Mouse (Mus musculus) adrenal gland, adult 2 months (tissue): ENCODE data around the gene Foxred1. TPM values are rescaled to one million over a fixed set of nuclear protein-coding genes. Genes with fewer than 3 reads are reported as not detected.

ENCODE experiments used
- DNase-seq: peaks from one replicate; pipeline ENCODE4 v3.0.0; 2021
- long read RNA-seq: library from polyadenylated mRNA; stranded (forward); transcript quantifications from one replicate; pipeline ENCODE4 v2.0.0, GENCODE M21; 2021
- polyA plus RNA-seq: library from polyadenylated mRNA; depleted of rRNA; stranded (reverse); fragments of >200 nt; gene quantifications from 2 replicates; pipeline ENCODE4 v1.2.3, GENCODE M21; 2012; rRNA removed
- total RNA-seq, 2 experiments: library from RNA; stranded (reverse); gene quantifications; 2 replicates each; pipeline ENCODE4 v1.2.3; 2021

The Foxred1 gene
- total RNA-seq (10 to 100 TPM; 40.6 to 53.7 TPM), polyA plus RNA-seq (14.4 and 16.8 TPM in 2 replicates)
- long read RNA-seq, transcript Foxred1-202 (11 exons, 2,289 nt), result major isoform, 46 of 62 reads
- long read RNA-seq, partial matches to known transcripts, result 3 of 62 reads
- long read RNA-seq, other reads (novel, unspliced or antisense), result 11 of 62 reads

GRCm38 (mm10) chr9:35210542-35211474 is at the start of gene Foxred1:
Gene Foxred1 (minus strand): TSS chr9:35211055.
- DNase-seq, result peak; percentile 99

- DNase-seq, result no peak
Observed at GRCm38 (mm10) chr9:35257365-35257764, 46.5 kb upstream of the Foxred1 start.

- DNase-seq, result no peak
Observed at GRCm38 (mm10) chr9:35249476-35249875, 38.6 kb upstream of the Foxred1 start.

DNA sequence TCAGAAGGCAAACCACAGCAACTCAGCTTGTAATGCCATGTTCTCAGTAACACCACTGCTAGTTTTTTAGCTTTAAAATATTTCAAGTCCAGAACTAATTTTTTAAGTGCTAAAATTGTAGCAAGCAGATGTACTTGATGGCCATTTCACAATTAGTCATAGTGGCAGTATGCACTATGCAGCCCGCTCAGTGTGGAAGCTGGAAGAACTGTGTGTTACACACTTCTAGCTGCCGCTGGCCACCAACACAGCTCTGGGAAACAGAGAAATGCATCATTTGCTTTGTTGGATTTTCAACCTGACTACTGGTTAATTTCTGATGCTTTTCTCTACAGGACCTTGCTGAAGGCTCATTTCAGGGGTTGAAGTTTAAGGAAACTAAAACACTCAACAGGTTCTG is 36.5 kb upstream of the Foxred1 start:
- no peak for DNase-seq

DNA sequence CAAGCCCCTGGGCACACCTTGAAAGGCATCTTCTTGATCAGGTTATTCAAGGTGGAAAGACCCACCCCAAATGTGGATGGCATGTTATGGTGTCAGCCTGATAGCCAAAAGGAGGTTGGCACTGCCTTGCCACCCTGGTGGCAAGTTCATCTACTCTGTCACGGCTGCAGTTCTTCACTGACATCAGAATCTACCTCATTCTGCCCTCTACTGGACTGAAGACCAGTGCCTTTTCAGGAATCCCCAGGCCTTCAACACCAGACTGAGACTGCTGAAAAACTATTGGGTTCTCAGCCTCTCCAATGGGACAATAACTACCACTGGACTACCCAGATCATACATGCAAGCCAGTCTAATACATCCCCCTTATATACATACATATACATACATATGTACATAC is 28.9 kb upstream of the Foxred1 start:
- no peak for DNase-seq

- no peak for DNase-seq
Observed at GRCm38 (mm10) chr9:35238915-35239571, 28.2 kb upstream of the Foxred1 start.

GRCm38 (mm10) chr9:35238371-35238770 is 27.5 kb upstream of the Foxred1 start:
- no peak for DNase-seq

GRCm38 (mm10) chr9:35235996-35236395 is 25.1 kb upstream of the Foxred1 start:
- DNase-seq, result no peak

- no peak for DNase-seq
Observed at GRCm38 (mm10) chr9:35228671-35229070, 17.8 kb upstream of the Foxred1 start.

GRCm38 (mm10) chr9:35223466-35223865 is 12.6 kb upstream of the Foxred1 start:
- no peak for DNase-seq

DNA sequence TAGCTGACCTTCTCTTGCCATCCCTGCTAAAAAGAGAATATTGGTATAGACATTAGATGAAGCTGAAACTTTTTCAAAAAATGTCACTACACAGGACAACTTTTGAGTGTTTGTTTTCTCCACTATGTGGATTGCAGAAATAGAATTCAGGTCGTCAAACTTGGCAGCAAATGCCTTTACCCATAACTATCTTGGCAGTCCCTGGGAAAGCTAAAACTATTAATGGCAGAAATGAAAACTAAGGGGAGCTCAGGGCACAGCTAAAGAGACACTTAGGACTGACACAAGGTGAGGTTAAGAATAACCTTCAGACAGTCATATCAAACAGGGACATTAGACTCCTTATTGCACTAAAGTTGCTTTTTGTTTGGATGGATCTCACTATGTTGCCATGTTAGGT is 7.1 kb upstream of the Foxred1 start:
- DNase-seq, result no peak

- no peak for DNase-seq
Observed at GRCm38 (mm10) chr9:35211573-35212511, 987 bp upstream of the Foxred1 start.

GRCm38 (mm10) chr9:35204421-35204820 is 6.4 kb downstream of the Foxred1 start:
- no peak for DNase-seq

- DNase-seq, result no peak
Observed at GRCm38 (mm10) chr9:35203536-35203935, 7.3 kb downstream of the Foxred1 start.

DNA sequence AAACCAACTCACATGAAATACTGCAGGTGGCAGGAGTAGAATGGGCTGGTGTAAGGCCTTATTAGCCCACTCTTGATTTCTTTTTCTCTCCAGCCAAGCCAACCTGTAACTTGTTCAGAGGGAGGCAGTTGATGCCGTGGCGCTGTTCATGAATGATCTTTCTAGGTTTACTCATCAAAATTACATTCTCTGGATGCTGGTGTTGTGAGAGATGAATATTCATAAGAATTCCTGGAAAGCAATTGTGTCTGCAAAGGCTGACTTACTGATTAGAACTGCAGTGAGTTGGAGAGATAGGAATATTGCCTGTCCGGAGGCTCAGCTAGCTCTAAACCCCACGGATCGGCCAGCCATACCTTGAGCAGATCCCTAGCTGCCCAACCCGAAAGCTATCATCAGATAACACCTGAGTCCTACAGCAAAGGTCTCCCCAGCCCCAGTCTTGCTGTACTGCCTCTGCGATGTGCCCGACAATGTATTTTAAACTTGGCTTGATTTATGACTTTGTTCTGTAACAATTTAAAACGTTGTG is 10.3 kb downstream of the Foxred1 start:
- no peak for DNase-seq

DNA sequence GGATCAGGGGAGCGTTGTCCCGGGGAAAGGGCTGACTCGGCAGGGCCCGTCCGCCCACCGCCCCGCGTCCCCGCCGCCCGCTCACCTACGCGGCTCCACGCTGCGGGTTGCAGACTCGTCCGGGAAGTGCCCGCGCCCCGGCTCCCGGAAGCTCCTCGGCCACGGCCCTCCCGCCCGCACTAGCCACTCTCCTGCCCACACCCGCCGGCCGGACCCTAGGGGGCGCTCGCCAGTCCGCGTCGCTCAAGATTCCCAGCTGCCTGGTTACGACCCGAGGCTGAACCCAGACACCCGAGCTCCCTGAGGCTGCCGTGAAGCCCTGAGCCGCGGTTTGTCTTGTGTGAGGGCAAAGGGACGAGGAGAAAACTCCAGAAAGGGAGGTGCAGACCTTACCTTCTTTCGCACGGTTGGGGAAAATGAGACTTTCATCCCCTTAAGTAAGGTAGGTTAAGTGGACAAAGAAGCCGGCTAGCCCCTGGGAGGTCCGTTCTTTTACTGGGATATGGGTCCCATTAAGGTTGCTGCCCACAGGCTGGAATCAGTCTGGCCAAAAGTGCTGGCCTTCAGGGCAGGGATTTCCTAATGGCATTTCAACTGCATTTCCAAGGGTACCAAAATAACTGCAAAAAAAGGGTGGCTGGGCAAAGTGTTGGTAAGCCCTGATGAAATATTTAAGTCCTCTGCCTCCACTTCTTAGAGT is 10.9 kb downstream of the Foxred1 start, which contains the start of the genes Srpr and Tirap:
Gene Srpr (plus strand): TSS at position 404 of the 700 bp plus-strand sequence.
Gene Tirap (minus strand): TSS at position 520 of the 700 bp plus-strand sequence.
- peak; percentile 95 for DNase-seq

GRCm38 (mm10) chr9:35198945-35199771 is 11.7 kb downstream of the Foxred1 start:
- DNase-seq, result no peak

DNA sequence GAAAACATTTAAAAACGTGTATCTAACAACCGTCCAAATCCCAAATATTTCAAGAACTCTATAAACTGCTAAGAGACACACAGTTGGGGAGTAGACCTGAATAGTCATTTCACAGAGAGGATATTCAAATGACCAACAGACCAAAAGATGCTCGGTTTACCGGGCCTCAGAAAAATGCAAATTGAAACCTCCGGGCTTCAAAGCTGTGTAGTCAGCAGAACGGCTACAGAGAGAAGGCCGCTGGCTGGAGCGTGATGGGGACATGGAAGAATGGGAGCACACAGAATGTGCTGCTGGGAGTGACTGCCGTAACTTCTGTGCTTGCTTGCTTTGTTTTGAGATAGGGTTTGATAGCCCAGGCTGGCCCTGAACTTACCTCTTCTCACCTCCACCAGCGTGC is 12.5 kb downstream of the Foxred1 start:
- DNase-seq, result no peak

DNA sequence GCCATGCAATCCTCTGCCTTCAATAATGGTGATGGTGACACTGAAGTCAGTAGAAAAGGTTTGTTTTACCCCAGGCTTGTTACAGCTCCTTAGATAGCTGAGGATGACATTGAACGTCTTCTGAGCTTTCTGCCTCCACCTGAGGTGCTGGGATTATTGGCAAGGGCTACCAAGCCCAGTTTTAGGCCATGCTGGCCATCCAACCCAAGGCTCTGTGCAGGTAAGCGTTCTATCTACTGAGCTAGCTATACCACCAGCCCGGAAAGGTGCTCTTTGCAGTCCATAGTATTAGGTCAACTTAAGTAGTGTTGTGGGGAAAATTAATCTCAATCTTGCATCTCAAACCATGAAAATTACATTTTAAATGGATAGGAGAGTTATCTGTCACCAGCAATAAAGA is 13.2 kb downstream of the Foxred1 start:
- no peak for DNase-seq

DNA sequence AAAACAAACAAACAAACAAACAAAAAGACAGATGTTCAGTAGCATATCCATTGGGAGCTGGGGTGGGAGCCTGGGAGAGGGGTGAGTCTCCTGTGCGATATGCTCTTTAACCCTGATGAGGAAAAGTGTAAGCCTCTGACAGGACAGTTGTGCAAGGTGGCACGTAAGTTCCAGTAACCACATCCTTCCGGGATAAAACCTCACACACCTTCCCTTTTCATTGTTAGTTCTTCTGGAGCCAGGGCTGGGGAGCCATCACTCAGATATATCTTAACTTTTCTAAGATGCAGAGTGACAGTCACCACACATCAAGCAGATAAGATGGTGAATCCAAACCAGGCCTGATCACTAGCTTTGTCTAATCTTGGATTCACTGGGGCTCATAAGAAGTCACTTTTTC is 16.8 kb downstream of the Foxred1 start:
- DNase-seq, result no peak
